Mouse (Mus musculus) adrenal gland, adult 8-10 months (tissue): ENCODE results near the gene Abcc6. TPM values are rescaled to one million over a fixed set of nuclear protein-coding genes. Genes with fewer than 3 reads are reported as not detected.

Experiments used
- DNase-seq: peaks from one replicate; pipeline ENCODE4 v3.0.0; 2022
- total RNA-seq, 4 experiments: library from RNA; stranded (reverse); gene quantifications; 2 replicates each; pipeline ENCODE4 v1.2.4; 2022

The Abcc6 gene
- total RNA-seq, 4 experiments from 2014 or later: 0.08 to 0.31 (median 0.15) TPM

- no peak for DNase-seq
Observed at GRCm38 (mm10) chr7:45928626-45929295, 101.3 kb downstream of the Abcc6 start.

GRCm38 (mm10) chr7:45924429-45924816 lies 105.7 kb downstream of the Abcc6 start:
- peak; percentile 35 for DNase-seq

- DNase-seq: peak; percentile 82
Observed at GRCm38 (mm10) chr7:45923762-45924428, 106.2 kb downstream of the Abcc6 start, which contains the start of gene Ccdc114. Ccdc114 (plus strand) TSS chr7:45924072.

DNA sequence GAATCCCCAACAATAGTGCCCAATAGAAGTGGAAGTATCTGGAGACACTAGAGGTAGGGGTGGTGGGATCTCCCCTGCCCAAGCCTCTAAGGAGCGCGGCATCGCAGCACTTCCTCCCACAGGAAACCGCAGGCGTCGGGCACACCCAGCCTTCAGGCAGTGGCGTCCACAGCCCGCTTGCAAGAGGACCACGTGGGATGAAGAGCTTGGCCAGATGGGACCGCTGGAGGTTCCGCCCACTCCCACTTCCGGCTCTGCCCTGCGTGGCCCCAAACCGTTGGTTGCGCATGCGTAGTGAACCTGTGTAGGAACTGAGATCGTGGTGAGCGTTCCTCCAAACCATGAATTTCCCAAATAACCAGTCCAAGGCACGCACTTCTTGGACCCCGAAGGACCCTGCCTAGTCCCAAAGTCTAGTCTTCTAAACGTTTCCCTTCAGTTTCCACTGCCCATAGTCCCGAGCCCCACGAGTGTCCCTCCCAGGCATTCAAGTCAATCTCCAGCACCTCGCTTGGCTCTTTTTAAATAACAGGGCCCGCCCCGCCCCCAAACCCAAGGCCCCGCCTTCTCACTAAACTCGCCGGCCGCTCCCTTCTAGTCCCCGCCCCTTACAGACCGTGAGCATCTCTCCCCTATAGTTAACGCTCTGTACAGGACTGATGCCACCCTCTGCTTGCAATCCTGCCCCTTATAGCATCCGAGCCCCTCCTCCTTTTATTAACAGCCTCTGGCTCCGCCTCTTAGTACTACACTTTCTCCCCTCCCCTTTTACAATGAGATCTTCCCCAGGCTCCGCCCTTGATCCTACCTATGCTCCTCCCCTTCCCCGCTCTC lies 107.0 kb downstream of the Abcc6 start:
- peak; percentile 96 for DNase-seq

DNA sequence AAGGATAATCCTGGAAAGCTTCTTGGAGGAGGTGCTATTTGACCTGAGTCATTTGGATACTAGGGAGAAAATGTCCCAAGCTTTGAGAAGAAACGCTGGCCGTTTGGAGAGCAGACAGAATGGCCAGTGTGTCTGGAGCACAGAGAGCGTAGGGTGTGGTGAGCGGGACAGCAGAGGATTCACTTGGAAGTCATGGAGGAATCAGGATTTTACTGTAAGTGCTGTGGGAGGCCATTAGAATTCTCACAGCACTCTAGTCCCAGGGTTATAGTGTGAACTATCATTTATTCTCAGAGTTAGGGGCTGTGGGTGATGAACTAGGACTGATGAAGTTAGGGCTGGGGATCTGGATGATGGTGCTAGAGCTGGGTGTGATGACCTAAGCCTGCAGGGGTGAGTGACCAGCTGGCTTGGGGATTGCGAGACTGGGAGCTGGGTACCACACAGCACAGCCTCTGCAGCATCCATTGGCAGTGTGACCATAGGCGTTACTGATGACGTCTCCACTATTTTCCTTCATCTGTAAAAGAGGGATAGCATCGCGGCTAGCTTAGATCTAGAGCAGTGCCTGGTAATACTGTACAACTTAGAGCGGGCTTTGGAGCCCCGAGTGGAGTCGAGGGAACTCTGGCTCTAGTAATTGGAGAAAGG lies 108.0 kb downstream of the Abcc6 start:
- DNase-seq: no peak

GRCm38 (mm10) chr7:45921242-45921621 lies 108.9 kb downstream of the Abcc6 start, which contains the start of gene Emp3:
Emp3 (minus strand) TSS chr7:45921404.
- no peak for DNase-seq

- DNase-seq: peak; percentile 85
Observed at GRCm38 (mm10) chr7:45920583-45921241, 109.4 kb downstream of the Abcc6 start.

DNA sequence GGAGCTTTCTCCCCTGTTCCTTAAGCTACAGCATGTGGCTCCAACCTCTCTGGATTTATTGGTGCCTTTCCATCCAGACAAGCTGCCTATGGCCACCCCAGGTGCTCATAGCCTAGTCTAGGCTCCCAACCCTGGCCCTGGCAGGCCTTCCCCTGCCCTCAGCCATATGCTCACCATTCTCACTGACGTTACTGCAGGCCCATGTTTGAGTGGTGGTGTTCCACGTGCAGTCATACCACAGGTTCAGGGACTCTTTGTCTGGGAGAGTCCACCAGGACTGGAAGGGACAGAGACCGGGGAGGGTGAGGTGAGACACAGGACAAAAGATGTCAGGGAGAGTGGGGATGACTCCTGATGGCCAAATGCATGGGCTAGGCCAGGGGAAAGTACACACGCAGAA lies 110.3 kb downstream of the Abcc6 start:
- no peak for DNase-seq

GRCm38 (mm10) chr7:45919083-45919671 lies 110.9 kb downstream of the Abcc6 start:
- no peak for DNase-seq

- DNase-seq: no peak
Observed at GRCm38 (mm10) chr7:45917926-45918325, 112.2 kb downstream of the Abcc6 start.

Other genes with a start within 250 kb of the Abcc6 start
- 10 to 100 TPM in 3 of 4 experiments, 1 to 10 TPM in 1; 8.9 to 24.9 (median 15.5) TPM for gene Lmtk3, start 246.6 kb downstream of the Abcc6 start, total RNA-seq
- 1 to 10 TPM in 2 of 4 experiments, under 1 TPM in 2; 0.52 to 4.5 (median 1.8) TPM for gene Sult2b1, start 245.6 kb downstream of the Abcc6 start, total RNA-seq
- 100 to 1,000 TPM; 112 to 140 (median 122) TPM for gene Cyth2, start 215.7 kb downstream of the Abcc6 start, total RNA-seq
- gene Kcnj14, start 205.5 kb downstream of the Abcc6 start, total RNA-seq: under 1 TPM; 0.17 to 0.65 (median 0.36) TPM
- gene Grwd1, start 199.4 kb downstream of the Abcc6 start, total RNA-seq: 10 to 100 TPM; 24.8 to 31.5 (median 30.0) TPM
- gene Kdelr1, start 157.5 kb downstream of the Abcc6 start, total RNA-seq: 100 to 1,000 TPM; 127 to 158 (median 151) TPM
- gene Grin2d, start 151.9 kb downstream of the Abcc6 start, total RNA-seq: 1 to 10 TPM in 3 of 4 experiments, under 1 TPM in 1; 0.78 to 1.4 (median 1.2) TPM
- under 1 TPM in 1 of 4 experiments, not detected in 3; 0.78 TPM for gene Syngr4, start 133.6 kb downstream of the Abcc6 start, total RNA-seq
- gene Tmem143, start 133.4 kb downstream of the Abcc6 start, total RNA-seq: 10 to 100 TPM; 36.3 to 60.3 (median 52.9) TPM
- gene Emp3, start 108.9 kb downstream of the Abcc6 start, total RNA-seq: 100 to 1,000 TPM; 302 to 612 (median 463) TPM
- 10 to 100 TPM; 17.8 to 92.8 (median 47.9) TPM for gene Ccdc114, start 106.2 kb downstream of the Abcc6 start, total RNA-seq
- gene Nomo1, start 3.4 kb upstream of the Abcc6 start, total RNA-seq: 10 to 100 TPM; 60.6 to 73.0 (median 69.1) TPM
- 1 to 10 TPM; 1.1 to 2.7 (median 1.3) TPM for gene Kcnj11, start 70.5 kb upstream of the Abcc6 start, total RNA-seq
- 1 to 10 TPM in 3 of 4 experiments, under 1 TPM in 1; 0.92 to 2.9 (median 1.7) TPM for gene Abcc8, start 149.7 kb upstream of the Abcc6 start, total RNA-seq
- gene Ush1c, start 208.2 kb upstream of the Abcc6 start, total RNA-seq: 1 to 10 TPM; 2.5 to 5.2 (median 3.4) TPM
- under 1 TPM in 2 of 4 experiments, not detected in 2; 0.59 to 0.87 TPM for gene Otog, start 210.7 kb upstream of the Abcc6 start, total RNA-seq